Mouse (Mus musculus): Measurements from ENCODE around the gene Ccdc117.

- TF ChIP-seq USF1 (IDR thresholded peaks at IDR 0.05; ENCODE audit: low read depth): no peak
- TF ChIP-seq POLR2A (IDR thresholded peaks at IDR 0.05; ENCODE audit: insufficient read length, low read depth): peak; percentile 97
- no peak for TF ChIP-seq SRF (IDR thresholded peaks at IDR 0.05; ENCODE audit: control insufficient read depth, insufficient read length, low read depth)
- TF ChIP-seq TCF12 (IDR thresholded peaks at IDR 0.05; ENCODE audit: insufficient read depth, poor library complexity, severe bottlenecking): peak; percentile 8
- no peak for TF ChIP-seq TCF3 (IDR thresholded peaks at IDR 0.05; ENCODE audit: insufficient read length, low read depth)
- peak; percentile 11 for TF ChIP-seq REST (IDR thresholded peaks at IDR 0.05; ENCODE audit: insufficient read depth, insufficient read length)
Measured at GRCm38 (mm10) chr11:5520412-5521265, 21.3 kb downstream of the Ccdc117 start, which contains the start of gene Xbp1.
